Mouse (Mus musculus) bone marrow macrophage, adult 2 months (primary cell): ENCODE data around the gene Foxl1. TPM values are rescaled to one million over a fixed set of nuclear protein-coding genes. Genes with fewer than 3 reads are reported as not detected.

Source experiments
- H3K27ac ChIP-seq: 2 replicates; pipeline ENCODE4 v1.5.1; 2012; ENCODE audit warnings: low read depth, low read length; ENCODE audit not compliant: insufficient read depth
- H3K4me1 ChIP-seq: 2 replicates; pipeline ENCODE4 v1.6.1; 2012; ENCODE audit warnings: low read length; ENCODE audit not compliant: control insufficient read depth, insufficient read depth
- H3K4me3 ChIP-seq: 2 replicates; pipeline ENCODE4 v1.5.1; 2012; ENCODE audit warnings: mild to moderate bottlenecking, low read length, moderate library complexity; ENCODE audit not compliant: insufficient read depth
- CTCF ChIP-seq: IDR thresholded peaks from 2 replicates; pipeline ENCODE4 v1.5.1; 2012; ENCODE audit warnings: low read depth, mild to moderate bottlenecking, low read length, moderate library complexity
- POLR2A ChIP-seq: IDR thresholded peaks from 2 replicates; pipeline ENCODE4 v1.6.1; 2012; ENCODE audit warnings: mild to moderate bottlenecking, low read depth, low read length, borderline replicate concordance
- polyA plus RNA-seq: library from polyadenylated mRNA; stranded (reverse); fragments of >200 nt; gene quantifications from 2 replicates; pipeline ENCODE4 v1.2.4, GENCODE M21; 2012; ENCODE audit not compliant: missing spikeins, insufficient read depth, insufficient read length

Foxl1 gene
- polyA plus RNA-seq, 1 experiment = not detected

GRCm38 (mm10) chr8:121125311-121125876, 2.3 kb upstream of the Foxl1 start:
- no peak for TF ChIP-seq POLR2A
- TF ChIP-seq CTCF = no peak
- Histone ChIP-seq H3K4me1 (no peaks in the 10 kb centered on the region), H3K27ac (no peak overlapping the region), H3K4me3 (no peak overlapping the region)

GRCm38 (mm10) chr8:121126191-121126590, 1.5 kb upstream of the Foxl1 start:
- no peak overlapping the region for H3K4me3 ChIP-seq
- TF ChIP-seq POLR2A (no peak), CTCF (no peak)
- no peaks in the 10 kb centered on the region for H3K4me1 ChIP-seq
- no peak overlapping the region for H3K27ac ChIP-seq

GRCm38 (mm10) chr8:121126694-121127093, 1.0 kb upstream of the Foxl1 start:
- no peaks in the 10 kb centered on the region for H3K4me1 ChIP-seq
- no peak overlapping the region for H3K27ac ChIP-seq
- TF ChIP-seq POLR2A (no peak), CTCF (no peak)
- no peak overlapping the region for H3K4me3 ChIP-seq

- TF ChIP-seq POLR2A = no peak
- Histone ChIP-seq H3K4me3 (no peak overlapping the region), H3K4me1 (no peaks in the 10 kb centered on the region), H3K27ac (no peak overlapping the region)
These were observed 444 bp upstream of the Foxl1 start for GRCm38 (mm10) chr8:121127291-121127701.

GRCm38 (mm10) chr8:121128531-121129264, 958 bp downstream of the Foxl1 start:
- no peak overlapping the region for H3K27ac ChIP-seq
- TF ChIP-seq CTCF (no peak), POLR2A (no peak)
- no peak overlapping the region for H3K4me3 ChIP-seq
- H3K4me1 ChIP-seq = no peaks in the 10 kb centered on the region

GRCm38 (mm10) chr8:121129265-121129940, 1.7 kb downstream of the Foxl1 start:
- Histone ChIP-seq H3K4me3 (no peak overlapping the region), H3K27ac (no peak overlapping the region), H3K4me1 (no peaks in the 10 kb centered on the region)
- TF ChIP-seq POLR2A = no peak

GRCm38 (mm10) chr8:121130522-121130921, 2.8 kb downstream of the Foxl1 start:
- Histone ChIP-seq H3K27ac (no peak overlapping the region), H3K4me3 (no peak overlapping the region), H3K4me1 (no peaks in the 10 kb centered on the region)
- no peak for TF ChIP-seq CTCF
- TF ChIP-seq POLR2A = no peak

- TF ChIP-seq POLR2A (no peak), CTCF (no peak)
- H3K27ac ChIP-seq = no peak overlapping the region
- no peak overlapping the region for H3K4me3 ChIP-seq
- no peaks in the 10 kb centered on the region for H3K4me1 ChIP-seq
These were observed 5.3 kb downstream of the Foxl1 start for GRCm38 (mm10) chr8:121132961-121133513.

- Histone ChIP-seq H3K27ac (no peak overlapping the region), H3K4me1 (no peaks in the 10 kb centered on the region), H3K4me3 (no peak overlapping the region)
- TF ChIP-seq POLR2A (no peak), CTCF (no peak)
These were observed 6.4 kb downstream of the Foxl1 start for GRCm38 (mm10) chr8:121134102-121134501.

- Histone ChIP-seq H3K27ac (no peak overlapping the region), H3K4me3 (no peak overlapping the region), H3K4me1 (no peaks in the 10 kb centered on the region)
- TF ChIP-seq CTCF = no peak
- no peak for TF ChIP-seq POLR2A
These were observed 6.8 kb downstream of the Foxl1 start for GRCm38 (mm10) chr8:121134512-121134911.
